Mouse (Mus musculus) liver, adult 2 months (tissue): ENCODE measurements around the gene Oxct2a.

ENCODE experiments used
- CTCF ChIP-seq: fragments of 200-500 bp; IDR thresholded peaks from 2 replicates; pipeline ENCODE4 v1.5.1; 2011; ENCODE audit warnings: low read depth, low read length, control low read depth
- POLR2A ChIP-seq: fragments of 200-500 bp; IDR thresholded peaks from 2 replicates; pipeline ENCODE4 v1.6.1; 2011; ENCODE audit warnings: low read length, control low read depth; ENCODE audit not compliant: insufficient read depth; ENCODE audit errors: extremely low read depth

- TF ChIP-seq CTCF = no peak
- no peak for TF ChIP-seq POLR2A
Observed at GRCm38 (mm10) chr4:123297195-123297960, 26.1 kb downstream of the Oxct2a start.
